Mouse (Mus musculus): ENCODE measurements around the gene Stk33. TPM values are rescaled to one million over a fixed set of nuclear protein-coding genes. Genes with fewer than 3 reads are reported as not detected.
A peak's percentile ranks its signal among the peaks of the same experiment; 100 is the strongest.
"Not testable (repeated sequence)": the region's sequence is repeated elsewhere in the genome, so short reads cannot be mapped to it uniquely, and the experiment has no call there.

Gene Stk33
- polyA plus RNA-seq, 1 experiment from 2014 or later: 9.4 TPM

- Histone ChIP-seq H3K36me3 (ENCODE audit: control insufficient read depth, insufficient read depth, low read length) (no peaks in the 10 kb centered on the region), H3K27me3 (ENCODE audit: control insufficient read depth, insufficient read depth, low read length) (no peaks in the 10 kb centered on the region; the same call in 1 of the 2 replicates), H3K9ac (ENCODE audit: low read length) (no peak overlapping the region), H3K4me2 (ENCODE audit: low read depth, low read length, severe bottlenecking) (no peak overlapping the region), H3K4me1 (replicated peaks; ENCODE audit: control insufficient read depth, insufficient read depth, low read length) (no peaks in the 10 kb centered on the region; the same call in 1 of the 2 replicates), H3K4me3 (ENCODE audit: low read depth, low read length) (no peak overlapping the region), H3K27ac (ENCODE audit: low read depth, low read length) (no peak overlapping the region), H3K9me3 (ENCODE audit: control insufficient read depth, low read length) (no peaks in the 10 kb centered on the region)
- peak; percentile 54 for DNase-seq (ENCODE audit: low spot score)
- ATAC-seq (replicated peaks; ENCODE audit: low FRiP score): peak; percentile 56
- 23% methylated on average over 7 of the region's 7 CpGs for WGBS
Measured at GRCm38 (mm10) chr7:109405491-109405890, 33.4 kb downstream of the Stk33 start.

GRCm38 (mm10) chr7:109399299-109399698 is 39.6 kb downstream of the Stk33 start:
- Histone ChIP-seq H3K27me3 (ENCODE audit: control insufficient read depth, insufficient read depth, low read length) (no peaks in the 10 kb centered on the region), H3K36me3 (ENCODE audit: control insufficient read depth, insufficient read depth, low read length) (no peaks in the 10 kb centered on the region), H3K4me2 (ENCODE audit: low read depth, low read length, severe bottlenecking) (no peak overlapping the region), H3K9ac (ENCODE audit: low read length) (no peak overlapping the region), H3K4me1 (replicated peaks; ENCODE audit: control insufficient read depth, insufficient read depth, low read length) (no peaks in the 10 kb centered on the region), H3K4me3 (ENCODE audit: low read depth, low read length) (no peak overlapping the region), H3K27ac (ENCODE audit: low read depth, low read length) (no peak overlapping the region), H3K9me3 (ENCODE audit: control insufficient read depth, low read length) (no peaks in the 10 kb centered on the region)
- WGBS: 69% methylated on average over 3 of the region's 3 CpGs
- DNase-seq (ENCODE audit: low spot score): no peak
- ATAC-seq (replicated peaks; ENCODE audit: low FRiP score): no peak

GRCm38 (mm10) chr7:109381131-109381530 is 57.8 kb downstream of the Stk33 start:
- Histone ChIP-seq H3K27ac (ENCODE audit: low read depth, low read length) (no peak overlapping the region), H3K36me3 (ENCODE audit: control insufficient read depth, insufficient read depth, low read length) (no peaks in the 10 kb centered on the region), H3K4me1 (replicated peaks; ENCODE audit: control insufficient read depth, insufficient read depth, low read length) (no peaks in the 10 kb centered on the region), H3K9ac (ENCODE audit: low read length) (no peak overlapping the region), H3K9me3 (ENCODE audit: control insufficient read depth, low read length) (peaks cover 6% of the 10 kb centered on the region; the same call in 1 of the 2 replicates), H3K27me3 (ENCODE audit: control insufficient read depth, insufficient read depth, low read length) (no peaks in the 10 kb centered on the region), H3K4me2 (ENCODE audit: low read depth, low read length, severe bottlenecking) (no peak overlapping the region), H3K4me3 (ENCODE audit: low read depth, low read length) (no peak overlapping the region)
- ATAC-seq (replicated peaks; ENCODE audit: low FRiP score): no peak
- no peak for DNase-seq (ENCODE audit: low spot score)
- 87% methylated on average over 1 of the region's 1 CpGs for WGBS

- not testable (repeated sequence) for H3K4me3 ChIP-seq (ENCODE audit: low read depth, low read length); H3K9ac ChIP-seq (ENCODE audit: low read length); H3K9me3 ChIP-seq (ENCODE audit: control insufficient read depth, low read length); ATAC-seq (replicated peaks; ENCODE audit: low FRiP score); H3K36me3 ChIP-seq (ENCODE audit: control insufficient read depth, insufficient read depth, low read length); H3K4me1 ChIP-seq (replicated peaks; ENCODE audit: control insufficient read depth, insufficient read depth, low read length); H3K27ac ChIP-seq (ENCODE audit: low read depth, low read length); H3K4me2 ChIP-seq (ENCODE audit: low read depth, low read length, severe bottlenecking); H3K27me3 ChIP-seq (ENCODE audit: control insufficient read depth, insufficient read depth, low read length); DNase-seq (ENCODE audit: low spot score)
- WGBS: 90% methylated on average over 6 of the region's 6 CpGs
Measured at GRCm38 (mm10) chr7:109373556-109373955, 65.3 kb downstream of the Stk33 start.

- no peak overlapping the region for H3K27ac ChIP-seq (ENCODE audit: low read depth, low read length)
- no peaks in the 10 kb centered on the region for H3K4me1 ChIP-seq (replicated peaks; ENCODE audit: control insufficient read depth, insufficient read depth, low read length)
- H3K36me3 ChIP-seq (ENCODE audit: control insufficient read depth, insufficient read depth, low read length): no peaks in the 10 kb centered on the region
- WGBS: 57% methylated on average over 5 of the region's 5 CpGs
- no peak overlapping the region for H3K9ac ChIP-seq (ENCODE audit: low read length)
- no peaks in the 10 kb centered on the region for H3K9me3 ChIP-seq (ENCODE audit: control insufficient read depth, low read length)
- H3K4me2 ChIP-seq (ENCODE audit: low read depth, low read length, severe bottlenecking): no peak overlapping the region
- no peak overlapping the region for H3K4me3 ChIP-seq (ENCODE audit: low read depth, low read length)
- H3K27me3 ChIP-seq (ENCODE audit: control insufficient read depth, insufficient read depth, low read length): no peaks in the 10 kb centered on the region
- DNase-seq (ENCODE audit: low spot score) (no peak), ATAC-seq (replicated peaks; ENCODE audit: low FRiP score) (no peak)
Measured at GRCm38 (mm10) chr7:109358435-109359187, 80.3 kb downstream of the Stk33 start.

- Histone ChIP-seq H3K9ac (ENCODE audit: low read length) (no peak overlapping the region), H3K4me1 (replicated peaks; ENCODE audit: control insufficient read depth, insufficient read depth, low read length) (no peaks in the 10 kb centered on the region), H3K4me2 (ENCODE audit: low read depth, low read length, severe bottlenecking) (no peak overlapping the region), H3K27ac (ENCODE audit: low read depth, low read length) (no peak overlapping the region), H3K36me3 (ENCODE audit: control insufficient read depth, insufficient read depth, low read length) (no peaks in the 10 kb centered on the region), H3K27me3 (ENCODE audit: control insufficient read depth, insufficient read depth, low read length) (no peaks in the 10 kb centered on the region), H3K4me3 (ENCODE audit: low read depth, low read length) (no peak overlapping the region), H3K9me3 (ENCODE audit: control insufficient read depth, low read length) (no peaks in the 10 kb centered on the region)
- ATAC-seq (replicated peaks; ENCODE audit: low FRiP score) (no peak), DNase-seq (ENCODE audit: low spot score) (no peak)
- WGBS: 81% methylated on average over 1 of the region's 1 CpGs
Measured at GRCm38 (mm10) chr7:109357877-109358276, 81.0 kb downstream of the Stk33 start.

- Histone ChIP-seq H3K27ac (ENCODE audit: low read depth, low read length) (no peak overlapping the region), H3K9ac (ENCODE audit: low read length) (no peak overlapping the region), H3K4me2 (ENCODE audit: low read depth, low read length, severe bottlenecking) (no peak overlapping the region), H3K9me3 (ENCODE audit: control insufficient read depth, low read length) (no peaks in the 10 kb centered on the region), H3K27me3 (ENCODE audit: control insufficient read depth, insufficient read depth, low read length) (no peaks in the 10 kb centered on the region), H3K4me1 (replicated peaks; ENCODE audit: control insufficient read depth, insufficient read depth, low read length) (no peaks in the 10 kb centered on the region), H3K4me3 (ENCODE audit: low read depth, low read length) (no peak overlapping the region), H3K36me3 (ENCODE audit: control insufficient read depth, insufficient read depth, low read length) (no peaks in the 10 kb centered on the region)
- WGBS: 84% methylated on average over 3 of the region's 3 CpGs
- no peak for ATAC-seq (replicated peaks; ENCODE audit: low FRiP score)
- no peak for DNase-seq (ENCODE audit: low spot score)
Measured at GRCm38 (mm10) chr7:109347241-109347640, 91.6 kb downstream of the Stk33 start.

- no peaks in the 10 kb centered on the region for H3K27me3 ChIP-seq (ENCODE audit: control insufficient read depth, insufficient read depth, low read length)
- H3K36me3 ChIP-seq (ENCODE audit: control insufficient read depth, insufficient read depth, low read length): no peaks in the 10 kb centered on the region
- WGBS: 90% methylated on average over 8 of the region's 8 CpGs
- no peaks in the 10 kb centered on the region for H3K4me1 ChIP-seq (replicated peaks; ENCODE audit: control insufficient read depth, insufficient read depth, low read length)
- no peak overlapping the region for H3K27ac ChIP-seq (ENCODE audit: low read depth, low read length)
- no peak for DNase-seq (ENCODE audit: low spot score)
- H3K4me3 ChIP-seq (ENCODE audit: low read depth, low read length): no peak overlapping the region
- H3K9me3 ChIP-seq (ENCODE audit: control insufficient read depth, low read length): no peaks in the 10 kb centered on the region
- no peak overlapping the region for H3K4me2 ChIP-seq (ENCODE audit: low read depth, low read length, severe bottlenecking)
- ATAC-seq (replicated peaks; ENCODE audit: low FRiP score): no peak
- no peak overlapping the region for H3K9ac ChIP-seq (ENCODE audit: low read length)
Measured at GRCm38 (mm10) chr7:109331722-109332121, 107.2 kb downstream of the Stk33 start.

GRCm38 (mm10) chr7:109328772-109329171 is 110.1 kb downstream of the Stk33 start:
- WGBS: 81% methylated on average over 3 of the region's 3 CpGs
- DNase-seq (ENCODE audit: low spot score): no peak
- H3K9me3 ChIP-seq (ENCODE audit: control insufficient read depth, low read length): no peaks in the 10 kb centered on the region
- no peaks in the 10 kb centered on the region for H3K36me3 ChIP-seq (ENCODE audit: control insufficient read depth, insufficient read depth, low read length)
- no peak overlapping the region for H3K4me3 ChIP-seq (ENCODE audit: low read depth, low read length)
- no peaks in the 10 kb centered on the region for H3K4me1 ChIP-seq (replicated peaks; ENCODE audit: control insufficient read depth, insufficient read depth, low read length)
- no peak overlapping the region for H3K4me2 ChIP-seq (ENCODE audit: low read depth, low read length, severe bottlenecking)
- no peak for ATAC-seq (replicated peaks; ENCODE audit: low FRiP score)
- H3K27me3 ChIP-seq (ENCODE audit: control insufficient read depth, insufficient read depth, low read length): no peaks in the 10 kb centered on the region
- H3K9ac ChIP-seq (ENCODE audit: low read length): no peak overlapping the region
- H3K27ac ChIP-seq (ENCODE audit: low read depth, low read length): no peak overlapping the region

Measured in forebrain, embryonic 11.5 days (tissue).